Mouse (Mus musculus) heart, embryonic 14.5 days (tissue): ENCODE measurements around the gene Rbms3. TPM values are rescaled to one million over a fixed set of nuclear protein-coding genes. Genes with fewer than 3 reads are reported as not detected.

Experiments
- ATAC-seq: fragments of 200-750 bp; cut with Nextera tagmentation; 2 replicates; pipeline ENCODE4 v1.8.0; 2017; ENCODE audit warnings: low read depth, moderate TSS enrichment; ENCODE audit not compliant: insufficient number of reproducible peaks, insufficient read depth, low FRiP score
- H3K27ac ChIP-seq, 2 experiments: fragments of 200-500 bp in 1 of 2; fragments of 300-500 bp in 1 of 2; sonication (generic) in 1 of 2; replicated peaks in 1 of 2; 2 replicates each; pipeline ENCODE4 v1.5.1; 2012 to 2014; ENCODE audit warnings: low read depth in 2 of 2, low read length in 2 of 2, control low read depth in 1 of 2, mild to moderate bottlenecking in 1 of 2, mixed read lengths in 1 of 2; ENCODE audit not compliant: control insufficient read depth in 1 of 2, insufficient read depth in 1 of 2
- H3K27me3 ChIP-seq: fragments of 300-500 bp; sonication (generic); 2 replicates; pipeline ENCODE4 v1.6.1; 2014; ENCODE audit warnings: mild to moderate bottlenecking, low read length, control low read depth; ENCODE audit not compliant: control insufficient read depth, insufficient read depth
- H3K36me3 ChIP-seq: fragments of 300-500 bp; sonication (generic); 2 replicates; pipeline ENCODE4 v1.6.1; 2014; ENCODE audit warnings: mild to moderate bottlenecking, control low read depth, low read length, mixed read lengths; ENCODE audit not compliant: control insufficient read depth, insufficient read depth
- H3K4me1 ChIP-seq, 2 experiments: fragments of 200-500 bp in 1 of 2; fragments of 300-500 bp in 1 of 2; sonication (generic) in 1 of 2; 2 replicates each; pipeline ENCODE4 v1.6.1; 2012 to 2014; ENCODE audit warnings: low read length in 2 of 2, control low read depth in 1 of 2, mixed read lengths in 1 of 2; ENCODE audit not compliant: control insufficient read depth in 2 of 2, insufficient read depth in 2 of 2
- H3K4me2 ChIP-seq: fragments of 300-500 bp; sonication (generic); 2 replicates; pipeline ENCODE4 v1.6.1; 2014; ENCODE audit warnings: mild to moderate bottlenecking, low read length
- H3K4me3 ChIP-seq, 2 experiments: fragments of 200-500 bp in 1 of 2; fragments of 300-500 bp in 1 of 2; sonication (generic) in 1 of 2; 2 replicates each; pipeline ENCODE4 v1.5.1; 2012 to 2014; ENCODE audit warnings: low read length in 2 of 2, mild to moderate bottlenecking in 2 of 2, control low read depth in 1 of 2, low read depth in 1 of 2, moderate library complexity in 1 of 2; ENCODE audit not compliant: control insufficient read depth in 1 of 2, insufficient read depth in 1 of 2
- H3K9ac ChIP-seq: fragments of 300-500 bp; sonication (generic); 2 replicates; pipeline ENCODE4 v1.6.1; 2014; ENCODE audit warnings: mild to moderate bottlenecking, low read length
- H3K9me3 ChIP-seq: fragments of 300-500 bp; sonication (generic); 2 replicates; pipeline ENCODE4 v1.6.1; 2016; ENCODE audit warnings: low read length, control low read depth; ENCODE audit not compliant: control insufficient read depth
- WGBS: fragments of 180-500 bp; shearing (Covaris S2); extraction: QIAGEN DNeasy Blood & Tissue Kit; methylation state at CpG from one replicate; pipeline ENCODE4 v1.1.7; 2014; 5-methylcytosine and 5-hydroxymethylcytosine counted together
- polyA plus RNA-seq: library from polyadenylated mRNA; unstranded; fragments of >200 nt; fragmentation: Nextera tagmentation; extraction: Ambion mirVana; gene quantifications from 2 replicates; pipeline ENCODE4 v1.2.1, GENCODE M21; 2014

Gene Rbms3
- polyA plus RNA-seq, 1 experiment from 2014 or later: 39.4 TPM

DNA sequence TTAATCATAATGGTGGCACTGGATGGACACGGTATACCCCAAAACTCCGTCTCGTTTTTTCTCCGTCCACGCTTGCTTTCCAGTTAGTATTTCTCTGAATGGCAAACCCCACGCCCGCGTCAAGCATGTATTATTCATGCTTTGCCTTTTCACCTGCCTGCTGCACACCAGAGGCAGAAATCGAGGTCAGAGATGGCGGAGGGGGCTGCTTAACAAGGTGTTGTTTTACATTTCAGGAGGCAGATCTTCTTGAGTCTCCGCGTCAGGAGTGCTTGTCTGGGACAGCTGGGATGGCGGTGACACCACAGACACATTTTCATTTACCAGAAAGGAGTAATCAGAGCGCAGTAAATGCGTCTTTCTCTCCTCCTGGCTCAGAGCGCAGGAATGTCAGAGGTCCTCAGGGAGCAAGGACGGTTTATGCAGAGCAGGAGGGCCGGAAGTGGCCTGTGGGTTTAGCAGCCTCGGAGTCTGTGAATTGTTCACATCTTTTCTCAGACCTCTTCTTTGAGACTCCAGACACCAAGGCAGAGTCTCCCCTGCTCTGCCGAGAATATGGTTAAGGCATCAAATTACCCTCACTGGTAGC lies 475.9 kb downstream of the Rbms3 start:
- Histone ChIP-seq H3K27ac (peak overlapping the region in 1 of 2 experiments; percentile 28; a peak in 1 of 4 replicates), H3K4me3 (no peak overlapping the region), H3K27me3 (no peaks in the 10 kb centered on the region), H3K4me2 (peak overlapping the region; percentile 18; the same call in 1 of the 2 replicates), H3K9ac (no peak overlapping the region), H3K36me3 (no peaks in the 10 kb centered on the region), H3K9me3 (no peaks in the 10 kb centered on the region), H3K4me1 (peaks cover 3 to 17% of the 10 kb centered on the region in 2 experiments; a peak in 2 of 4 replicates)
- no peak for ATAC-seq
- WGBS: 73% methylated on average over 20 of the region's 20 CpGs

DNA sequence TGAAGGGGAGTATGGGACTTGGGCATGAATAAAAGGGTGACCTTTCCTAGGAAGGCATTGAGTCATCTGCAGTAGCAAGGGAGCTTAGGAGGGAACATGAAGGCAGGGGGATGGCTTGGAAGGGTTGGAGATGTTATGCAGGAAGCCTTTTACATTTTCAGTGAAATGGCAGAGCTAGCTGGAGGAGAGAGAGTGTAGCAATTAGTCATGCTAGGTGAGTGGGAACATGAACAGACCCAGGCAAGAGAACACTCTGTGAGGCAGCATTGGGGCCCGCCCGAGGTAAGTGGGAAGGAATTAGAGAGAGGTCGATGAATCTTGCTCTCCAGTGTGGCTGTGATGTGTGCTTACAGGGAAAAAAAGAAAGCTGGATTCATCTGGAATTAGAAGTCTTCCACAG lies 477.8 kb downstream of the Rbms3 start:
- no peak overlapping the region for H3K4me3 ChIP-seq
- no peak overlapping the region for H3K4me2 ChIP-seq
- no peak overlapping the region for H3K27ac ChIP-seq
- 86% methylated on average over 3 of the region's 3 CpGs for WGBS
- H3K36me3 ChIP-seq: no peaks in the 10 kb centered on the region
- H3K9ac ChIP-seq: no peak overlapping the region
- H3K4me1 ChIP-seq: peaks cover 3 to 17% of the 10 kb centered on the region in 2 experiments; a peak in 2 of 4 replicates
- no peaks in the 10 kb centered on the region for H3K9me3 ChIP-seq
- no peaks in the 10 kb centered on the region for H3K27me3 ChIP-seq
- no peak for ATAC-seq

- 48% methylated on average over 7 of the region's 7 CpGs for WGBS
- Histone ChIP-seq H3K4me1 (peaks cover 3 to 14% of the 10 kb centered on the region in 2 experiments), H3K4me3 (no peak overlapping the region), H3K4me2 (no peak overlapping the region), H3K27me3 (no peaks in the 10 kb centered on the region), H3K27ac (peak overlapping the region in 1 of 2 experiments; percentile 30; a peak in 1 of 4 replicates), H3K36me3 (no peaks in the 10 kb centered on the region), H3K9ac (no peak overlapping the region), H3K9me3 (no peaks in the 10 kb centered on the region)
- ATAC-seq: no peak
These were observed 485.5 kb downstream of the Rbms3 start for GRCm38 (mm10) chr9:117144057-117144723.

GRCm38 (mm10) chr9:117139971-117140370 lies 489.7 kb downstream of the Rbms3 start:
- peaks cover 4 to 12% of the 10 kb centered on the region in 2 experiments for H3K4me1 ChIP-seq
- H3K4me3 ChIP-seq: no peak overlapping the region
- H3K36me3 ChIP-seq: no peaks in the 10 kb centered on the region
- no peak overlapping the region for H3K27ac ChIP-seq
- no peaks in the 10 kb centered on the region for H3K27me3 ChIP-seq
- ATAC-seq: no peak
- no peak overlapping the region for H3K9ac ChIP-seq
- H3K4me2 ChIP-seq: no peak overlapping the region
- 88% methylated on average over 3 of the region's 3 CpGs for WGBS
- no peaks in the 10 kb centered on the region for H3K9me3 ChIP-seq

DNA sequence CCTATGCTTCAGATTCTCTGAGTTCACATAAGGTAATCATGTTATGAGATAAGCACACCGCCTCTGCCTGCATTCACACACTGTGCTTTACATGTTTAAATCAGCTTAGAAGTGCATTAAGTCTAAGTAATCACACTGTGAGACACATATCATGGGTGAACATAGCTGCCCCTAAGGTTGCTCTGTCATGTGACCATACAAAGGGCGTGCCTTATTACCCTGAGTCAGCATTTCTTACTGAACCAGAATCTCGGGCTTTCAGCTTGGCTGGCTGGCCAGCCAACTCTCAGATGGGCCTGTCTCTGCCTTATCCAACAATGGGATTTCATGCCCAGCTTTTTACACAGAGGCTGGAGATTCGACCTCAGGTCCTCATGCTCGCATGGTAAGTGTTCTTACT lies 493.3 kb downstream of the Rbms3 start:
- Histone ChIP-seq H3K9ac (no peak overlapping the region), H3K9me3 (no peaks in the 10 kb centered on the region), H3K4me1 (peaks cover 4 to 9% of the 10 kb centered on the region in 2 experiments; a peak in 3 of 4 replicates), H3K36me3 (no peaks in the 10 kb centered on the region), H3K27ac (no peak overlapping the region), H3K27me3 (no peaks in the 10 kb centered on the region), H3K4me2 (no peak overlapping the region), H3K4me3 (no peak overlapping the region)
- ATAC-seq: no peak
- WGBS: 72% methylated on average over 5 of the region's 5 CpGs

DNA sequence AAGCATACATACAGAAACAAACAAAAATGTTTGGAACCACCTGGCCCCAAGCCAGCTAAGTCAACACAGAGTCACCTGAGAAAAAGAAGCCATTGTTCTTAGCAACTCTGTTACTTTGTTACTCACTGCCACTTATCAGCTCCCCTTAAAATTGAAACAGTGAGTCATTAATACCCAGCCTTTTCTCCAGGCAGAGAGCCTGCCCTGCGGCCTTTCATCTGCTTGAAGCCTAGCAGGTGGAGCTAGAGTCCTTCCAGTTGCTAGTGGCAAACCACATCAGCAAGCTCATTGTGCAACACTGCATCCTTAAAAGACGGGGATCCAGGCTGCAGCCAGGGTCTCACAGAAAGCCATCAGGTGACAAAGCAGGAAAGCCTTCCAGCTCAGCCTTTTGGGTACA lies 495.7 kb downstream of the Rbms3 start:
- ATAC-seq: no peak
- 44% methylated on average over 2 of the region's 2 CpGs for WGBS
- Histone ChIP-seq H3K9me3 (no peaks in the 10 kb centered on the region), H3K36me3 (no peaks in the 10 kb centered on the region), H3K9ac (no peak overlapping the region), H3K4me1 (peaks cover 4 to 9% of the 10 kb centered on the region in 2 experiments; a peak in 3 of 4 replicates), H3K4me3 (no peak overlapping the region), H3K27ac (no peak overlapping the region), H3K4me2 (no peak overlapping the region), H3K27me3 (no peaks in the 10 kb centered on the region)

GRCm38 (mm10) chr9:117126816-117127215 lies 502.9 kb downstream of the Rbms3 start:
- ATAC-seq: no peak

More at GRCm38 (mm10) chr9:117126816-117127215, 502.9 kb downstream of the Rbms3 start:
- WGBS: 36% methylated on average over 8 of the region's 8 CpGs
- Histone ChIP-seq H3K4me1 (peaks cover 9 to 30% of the 10 kb centered on the region in 2 experiments), H3K27me3 (no peaks in the 10 kb centered on the region), H3K36me3 (no peaks in the 10 kb centered on the region), H3K9me3 (no peaks in the 10 kb centered on the region), H3K27ac (peak overlapping the region in 1 of 2 experiments; percentile 20; a peak in 2 of 4 replicates), H3K9ac (no peak overlapping the region), H3K4me3 (no peak overlapping the region), H3K4me2 (0 out of 2 replicates have a peak overlapping the region, but pooled peaks have one; percentile 23)
